Mouse (Mus musculus): ENCODE results near the gene Glyr1. TPM values are rescaled to one million over a fixed set of nuclear protein-coding genes. Genes with fewer than 3 reads are reported as not detected.

Glyr1 gene
- polyA plus RNA-seq (2012; rRNA removed): 146 and 157 TPM in 2 replicates

- peaks cover 4% of the 10 kb centered on the region; the same call in 1 of the 2 replicates for H3K4me1 ChIP-seq (ENCODE audit: control insufficient read depth, insufficient read depth, low read length)
- peak within 1 kb of the TSS; percentile 69 for H3K4me3 ChIP-seq (ENCODE audit: insufficient read depth, low read length)
- TF ChIP-seq POLR2A (IDR thresholded peaks at IDR 0.05; ENCODE audit: extremely low read depth, insufficient read depth, low read length) (peak; percentile 83), CTCF (IDR thresholded peaks at IDR 0.05; ENCODE audit: extremely low read depth, insufficient read depth, low read length) (no peak)
- H3K27ac ChIP-seq (ENCODE audit: insufficient read depth, low read length): peak within 1 kb of the TSS; percentile 95
Measured at GRCm38 (mm10) chr16:5049774-5050234, at the start of gene Glyr1, which contains the start of gene Ubn1. Gene Glyr1 (minus strand): TSS chr16:5049863. Gene Ubn1 (plus strand): TSS chr16:5050057.

GRCm38 (mm10) chr16:5096504-5096903 lies 46.8 kb upstream of the Glyr1 start:
- TF ChIP-seq CTCF (IDR thresholded peaks at IDR 0.05; ENCODE audit: extremely low read depth, insufficient read depth, low read length) (no peak), POLR2A (IDR thresholded peaks at IDR 0.05; ENCODE audit: extremely low read depth, insufficient read depth, low read length) (no peak)
- H3K4me3 ChIP-seq (ENCODE audit: insufficient read depth, low read length): no peak overlapping the region
- no peak overlapping the region for H3K27ac ChIP-seq (ENCODE audit: insufficient read depth, low read length)
- no peaks in the 10 kb centered on the region for H3K4me1 ChIP-seq (ENCODE audit: control insufficient read depth, insufficient read depth, low read length)

GRCm38 (mm10) chr16:5093285-5093684 lies 43.6 kb upstream of the Glyr1 start:
- H3K4me1 ChIP-seq (ENCODE audit: control insufficient read depth, insufficient read depth, low read length): no peaks in the 10 kb centered on the region
- H3K27ac ChIP-seq (ENCODE audit: insufficient read depth, low read length): no peak overlapping the region
- no peak for TF ChIP-seq POLR2A (IDR thresholded peaks at IDR 0.05; ENCODE audit: extremely low read depth, insufficient read depth, low read length)
- TF ChIP-seq CTCF (IDR thresholded peaks at IDR 0.05; ENCODE audit: extremely low read depth, insufficient read depth, low read length): no peak
- no peak overlapping the region for H3K4me3 ChIP-seq (ENCODE audit: insufficient read depth, low read length)

GRCm38 (mm10) chr16:5089021-5089420 lies 39.4 kb upstream of the Glyr1 start:
- no peaks in the 10 kb centered on the region for H3K4me1 ChIP-seq (ENCODE audit: control insufficient read depth, insufficient read depth, low read length)
- no peak overlapping the region for H3K4me3 ChIP-seq (ENCODE audit: insufficient read depth, low read length)
- H3K27ac ChIP-seq (ENCODE audit: insufficient read depth, low read length): no peak overlapping the region
- TF ChIP-seq CTCF (IDR thresholded peaks at IDR 0.05; ENCODE audit: extremely low read depth, insufficient read depth, low read length) (no peak), POLR2A (IDR thresholded peaks at IDR 0.05; ENCODE audit: extremely low read depth, insufficient read depth, low read length) (no peak)

GRCm38 (mm10) chr16:5086179-5086578 lies 36.5 kb upstream of the Glyr1 start:
- Histone ChIP-seq H3K4me1 (ENCODE audit: control insufficient read depth, insufficient read depth, low read length) (peaks cover 4% of the 10 kb centered on the region), H3K27ac (ENCODE audit: insufficient read depth, low read length) (no peak overlapping the region), H3K4me3 (ENCODE audit: insufficient read depth, low read length) (no peak overlapping the region)
- no peak for TF ChIP-seq CTCF (IDR thresholded peaks at IDR 0.05; ENCODE audit: extremely low read depth, insufficient read depth, low read length)
- no peak for TF ChIP-seq POLR2A (IDR thresholded peaks at IDR 0.05; ENCODE audit: extremely low read depth, insufficient read depth, low read length)

GRCm38 (mm10) chr16:5085196-5085595 lies 35.5 kb upstream of the Glyr1 start:
- H3K27ac ChIP-seq (ENCODE audit: insufficient read depth, low read length): no peak overlapping the region
- TF ChIP-seq CTCF (IDR thresholded peaks at IDR 0.05; ENCODE audit: extremely low read depth, insufficient read depth, low read length): no peak
- no peak for TF ChIP-seq POLR2A (IDR thresholded peaks at IDR 0.05; ENCODE audit: extremely low read depth, insufficient read depth, low read length)
- H3K4me3 ChIP-seq (ENCODE audit: insufficient read depth, low read length): no peak overlapping the region
- peaks cover 4% of the 10 kb centered on the region for H3K4me1 ChIP-seq (ENCODE audit: control insufficient read depth, insufficient read depth, low read length)

GRCm38 (mm10) chr16:5074341-5074740 lies 24.7 kb upstream of the Glyr1 start:
- Histone ChIP-seq H3K27ac (ENCODE audit: insufficient read depth, low read length) (no peak overlapping the region), H3K4me1 (ENCODE audit: control insufficient read depth, insufficient read depth, low read length) (peaks cover 13% of the 10 kb centered on the region), H3K4me3 (ENCODE audit: insufficient read depth, low read length) (no peak overlapping the region)
- TF ChIP-seq CTCF (IDR thresholded peaks at IDR 0.05; ENCODE audit: extremely low read depth, insufficient read depth, low read length): no peak
- TF ChIP-seq POLR2A (IDR thresholded peaks at IDR 0.05; ENCODE audit: extremely low read depth, insufficient read depth, low read length): no peak

GRCm38 (mm10) chr16:5071974-5072373 lies 22.3 kb upstream of the Glyr1 start:
- no peak overlapping the region for H3K27ac ChIP-seq (ENCODE audit: insufficient read depth, low read length)
- H3K4me1 ChIP-seq (ENCODE audit: control insufficient read depth, insufficient read depth, low read length): peaks cover 13% of the 10 kb centered on the region
- no peak overlapping the region for H3K4me3 ChIP-seq (ENCODE audit: insufficient read depth, low read length)
- TF ChIP-seq POLR2A (IDR thresholded peaks at IDR 0.05; ENCODE audit: extremely low read depth, insufficient read depth, low read length) (no peak), CTCF (IDR thresholded peaks at IDR 0.05; ENCODE audit: extremely low read depth, insufficient read depth, low read length) (no peak)

GRCm38 (mm10) chr16:5070321-5070720 lies 20.7 kb upstream of the Glyr1 start:
- TF ChIP-seq POLR2A (IDR thresholded peaks at IDR 0.05; ENCODE audit: extremely low read depth, insufficient read depth, low read length): no peak
- TF ChIP-seq CTCF (IDR thresholded peaks at IDR 0.05; ENCODE audit: extremely low read depth, insufficient read depth, low read length): no peak

GRCm38 (mm10) chr16:5063472-5063871 lies 13.8 kb upstream of the Glyr1 start:
- no peak for TF ChIP-seq CTCF (IDR thresholded peaks at IDR 0.05; ENCODE audit: extremely low read depth, insufficient read depth, low read length)
- no peak for TF ChIP-seq POLR2A (IDR thresholded peaks at IDR 0.05; ENCODE audit: extremely low read depth, insufficient read depth, low read length)
- H3K27ac ChIP-seq (ENCODE audit: insufficient read depth, low read length): no peak overlapping the region
- H3K4me3 ChIP-seq (ENCODE audit: insufficient read depth, low read length): no peak overlapping the region
- no peaks in the 10 kb centered on the region for H3K4me1 ChIP-seq (ENCODE audit: control insufficient read depth, insufficient read depth, low read length)

More at GRCm38 (mm10) chr16:5070321-5070720, 20.7 kb upstream of the Glyr1 start:
- Histone ChIP-seq H3K4me3 (ENCODE audit: insufficient read depth, low read length) (no peak overlapping the region), H3K4me1 (ENCODE audit: control insufficient read depth, insufficient read depth, low read length) (peaks cover 13% of the 10 kb centered on the region), H3K27ac (ENCODE audit: insufficient read depth, low read length) (no peak overlapping the region)
